Mouse (Mus musculus) cerebellum, adult 9-10 months (tissue): Measurements from ENCODE around the gene Cbx4.

Experiments used
- DNase-seq: peaks from one replicate; pipeline ENCODE4 v3.0.0; 2022

Cbx4 gene

DNA sequence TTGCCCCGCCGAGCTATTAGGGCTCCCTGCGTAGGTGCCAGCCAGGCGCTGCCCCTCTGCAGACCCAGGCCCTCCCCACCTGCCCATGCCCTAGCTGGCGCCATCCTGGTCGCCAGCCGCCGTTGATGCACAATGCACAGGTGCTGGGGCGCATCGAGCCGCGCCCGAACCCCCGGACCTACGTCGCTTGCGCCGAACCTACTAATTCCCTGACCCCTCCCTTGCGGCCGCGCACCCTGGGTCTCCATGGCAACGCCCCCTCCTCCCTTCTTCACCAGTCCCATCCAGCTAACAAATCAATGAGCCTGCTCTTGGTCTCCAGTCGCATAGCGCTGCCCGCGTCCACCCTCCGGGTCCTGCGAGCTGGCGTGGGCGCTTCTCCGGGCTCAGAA, 44.7 kb downstream of the Cbx4 start:
- no peak for DNase-seq

- peak; percentile 100 for DNase-seq
Observed at GRCm38 (mm10) chr11:119040600-119041324, 45.3 kb downstream of the Cbx4 start, which contains the start of gene Cbx8. Gene Cbx8 (minus strand): TSS chr11:119040969.

- peak; percentile 63 for DNase-seq
Observed at GRCm38 (mm10) chr11:119039732-119040512, 46.1 kb downstream of the Cbx4 start.

- peak; percentile 55 for DNase-seq
Observed at GRCm38 (mm10) chr11:119038744-119039484, 47.1 kb downstream of the Cbx4 start.

DNA sequence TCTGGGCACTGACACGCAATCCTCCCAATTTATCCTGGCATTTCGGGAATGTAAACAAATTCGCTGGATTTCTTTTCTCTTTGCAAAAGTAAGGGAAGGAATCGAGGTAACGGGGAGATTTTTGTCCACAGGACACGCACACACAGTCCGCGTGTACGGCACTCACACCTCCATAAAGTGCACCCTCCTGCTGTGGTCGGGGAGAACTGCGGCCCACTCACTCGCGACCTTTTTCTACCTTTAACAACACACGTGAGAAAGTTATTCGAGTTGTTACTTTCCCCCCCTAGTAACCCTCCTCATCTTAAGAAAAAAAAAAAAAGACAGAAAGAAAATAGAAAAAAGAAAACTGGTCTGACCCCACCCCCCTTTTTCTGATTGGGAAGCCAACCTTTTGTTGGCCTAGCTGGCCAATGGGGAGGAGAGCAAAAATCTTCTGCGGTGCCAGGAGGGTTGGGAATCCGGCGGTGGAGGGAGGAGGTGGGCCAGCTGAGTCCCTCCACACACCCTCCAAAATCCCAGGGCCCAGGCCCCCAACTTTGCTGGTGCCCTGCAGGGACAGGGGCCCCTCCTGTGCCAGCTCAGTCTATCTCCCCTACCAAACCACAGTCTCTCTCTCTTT, 48.1 kb downstream of the Cbx4 start:
- peak; percentile 35 for DNase-seq

- DNase-seq = peak; percentile 38
Observed at GRCm38 (mm10) chr11:119036934-119037779, 48.9 kb downstream of the Cbx4 start.

DNA sequence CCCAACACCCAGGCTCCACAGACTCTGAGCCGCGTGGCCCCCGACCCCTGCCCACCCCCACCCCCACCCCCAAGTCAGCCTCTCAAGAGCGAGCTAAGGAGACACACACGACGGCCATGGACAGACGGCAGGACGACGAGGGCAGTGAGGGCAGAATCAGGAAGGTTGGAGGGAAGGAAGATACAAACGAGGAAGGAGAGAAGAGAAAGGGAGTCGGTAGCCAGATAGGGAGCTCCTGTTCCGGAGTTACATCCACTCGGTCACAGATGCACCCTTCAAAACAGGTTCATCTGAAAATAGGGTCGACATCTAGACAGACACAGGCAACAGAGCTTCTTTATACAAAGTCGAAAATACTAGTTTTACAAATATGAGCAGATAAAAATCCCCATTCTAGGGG, 49.6 kb downstream of the Cbx4 start:
- DNase-seq = no peak

DNA sequence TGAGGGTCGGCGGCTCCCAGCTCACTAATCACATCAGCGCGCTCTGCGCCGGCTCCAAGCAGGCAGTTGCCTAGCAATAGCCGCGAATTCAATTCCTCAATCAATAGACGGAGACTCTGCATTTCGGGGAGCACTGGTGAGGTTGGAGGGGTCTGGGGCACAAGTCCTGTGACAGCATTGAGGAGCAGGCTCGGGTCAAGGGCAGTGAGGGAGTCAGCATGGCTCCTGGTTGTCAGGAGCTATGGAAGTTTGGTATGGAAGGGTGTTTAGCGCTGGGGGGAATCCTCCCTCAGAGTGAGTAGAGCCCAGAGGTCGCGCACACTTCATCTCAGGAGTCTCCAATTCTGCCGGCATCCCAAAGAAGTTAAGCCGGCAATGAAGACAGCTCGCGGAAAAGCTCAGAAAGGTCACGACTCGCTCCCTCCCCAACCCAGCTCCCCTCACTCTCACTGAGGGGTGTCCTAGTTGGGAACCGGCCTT, 50.3 kb downstream of the Cbx4 start:
- DNase-seq = no peak

DNA sequence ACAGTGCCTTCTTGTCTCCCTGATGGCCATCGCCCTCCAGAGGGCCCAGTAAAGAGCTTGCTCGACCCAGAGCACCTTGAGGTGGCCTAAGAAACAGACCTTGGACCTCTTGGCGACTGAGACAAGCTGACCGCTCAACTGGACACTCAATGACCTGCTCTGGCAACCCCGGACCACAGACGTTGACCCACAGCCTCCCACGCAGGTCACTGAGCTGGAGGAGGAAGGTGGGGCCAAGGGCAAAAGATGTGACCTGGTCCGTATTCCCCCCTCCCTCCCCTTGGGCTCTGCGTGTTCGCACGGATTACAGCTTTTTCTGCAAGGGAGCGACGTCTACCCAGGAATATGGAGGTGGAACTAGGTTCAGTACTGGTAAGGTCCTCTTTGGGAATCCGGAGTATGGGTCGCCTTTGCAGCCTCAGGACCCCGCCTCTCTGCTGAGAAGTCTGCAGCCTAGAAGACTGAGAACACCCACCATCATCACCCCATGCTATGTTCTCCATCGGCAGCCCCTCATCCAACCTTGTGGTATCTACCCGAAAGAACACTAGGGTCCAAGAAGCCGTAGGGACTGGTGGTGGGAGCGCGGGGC, 50.8 kb downstream of the Cbx4 start:
- no peak for DNase-seq

DNA sequence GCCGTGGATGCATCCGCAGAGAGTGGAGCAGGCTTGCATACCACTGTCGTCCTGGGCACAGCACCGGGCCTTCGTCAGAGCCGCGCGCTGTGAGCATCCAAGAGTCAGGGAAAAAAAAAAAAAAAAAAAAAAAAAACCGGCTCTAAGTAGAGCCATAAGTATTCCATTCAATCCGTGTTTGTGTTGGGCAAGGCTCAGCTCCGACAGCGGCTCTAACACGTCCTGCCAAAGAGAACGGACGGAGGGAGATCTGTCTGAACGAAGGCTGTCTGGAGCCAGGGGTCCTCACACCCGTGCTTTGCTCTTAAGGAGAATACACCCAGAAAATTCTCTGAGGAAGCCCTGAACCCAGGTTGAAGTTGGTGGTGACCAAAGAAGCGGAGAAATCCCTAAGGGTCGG, 51.4 kb downstream of the Cbx4 start:
- DNase-seq = no peak

DNA sequence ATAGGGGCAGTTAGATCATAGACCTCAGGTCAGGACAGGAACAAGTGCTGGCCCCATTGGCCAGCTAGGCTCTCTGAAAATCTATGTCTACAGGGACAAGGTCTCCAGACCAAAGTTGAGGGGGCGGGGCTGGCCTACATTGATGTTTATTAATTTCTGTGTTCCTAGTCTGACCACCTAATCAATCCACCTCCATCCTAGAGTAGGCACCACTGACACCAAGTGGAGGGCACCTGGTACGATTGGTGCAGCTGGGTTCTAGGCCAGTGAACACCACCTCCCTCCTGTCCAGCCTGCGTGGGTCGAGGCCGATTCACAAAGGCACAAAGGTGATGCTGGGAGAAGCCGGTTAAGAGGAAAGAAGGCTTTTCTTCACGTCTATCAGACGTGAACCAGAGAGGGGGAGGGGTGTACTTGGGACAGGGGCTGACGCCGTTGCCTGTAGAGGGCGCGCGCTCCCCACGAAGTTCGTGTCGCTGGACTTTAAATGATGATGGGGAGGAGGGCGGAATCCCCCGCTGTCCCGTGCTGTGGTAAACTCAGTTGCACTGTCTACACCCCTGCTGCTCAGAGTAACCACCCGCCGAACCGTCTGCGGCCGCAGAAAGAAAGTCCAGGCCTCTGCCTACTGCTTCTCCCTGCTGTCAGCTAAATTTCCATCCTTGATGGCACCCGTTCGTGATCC, 52.0 kb downstream of the Cbx4 start:
- DNase-seq = peak; percentile 80
